Comparison of ENCODE assay signal across 9 mouse cellular contexts in genomic region chr5:66866019-66866418, GRCm38 (mm10).
DNase-seq lines count a peak whose midpoint lies in the region; ATAC-seq and TF ChIP-seq lines count a peak whose summit lies in the region.
"Had no signal": no experiment of that assay in that cellular context is flagged by ENCODE, and none has a peak within 500 bp of the region (broad histone marks: within the 10 kb centered on the region; RNA-seq: fewer than 3 reads in every experiment).

No protein-coding gene starts in this region.

- H3K4me1 ChIP-seq in intestine, embryonic 15.5 days (replicated peaks) = no peaks in the 10 kb centered on the region

- H3K4me3 ChIP-seq in layer of hippocampus, adult 2 months = no peak overlapping the region
- no peak overlapping the region for H3K4me3 ChIP-seq in intestine, embryonic 15.5 days (replicated peaks)
- H3K4me3 ChIP-seq: heart, embryonic 15.5 days had no signal

- no peaks in the 10 kb centered on the region for H3K9me3 ChIP-seq in intestine, embryonic 15.5 days
- H3K9me3 ChIP-seq: heart, embryonic 15.5 days had no signal

- ATAC-seq in intestine, embryonic 15.5 days = no peak

- TF ChIP-seq CTCF in layer of hippocampus, adult 2 months (conservative IDR thresholded peaks at IDR 0.05) = no peak

- H3K36me3 ChIP-seq in intestine, embryonic 15.5 days = no peaks in the 10 kb centered on the region
- H3K36me3 ChIP-seq: heart, embryonic 15.5 days had no signal

- H3K27me3 ChIP-seq in intestine, embryonic 15.5 days (replicated peaks) = no peaks in the 10 kb centered on the region
- H3K27me3 ChIP-seq: heart, embryonic 15.5 days had no signal

- 80% methylated on average over 8 of the region's 8 CpGs for WGBS in intestine, embryonic 15.5 days

- no peak overlapping the region for H3K4me2 ChIP-seq in intestine, embryonic 15.5 days (replicated peaks)
- H3K4me2 ChIP-seq: heart, embryonic 15.5 days had no signal

- DNase-seq in gastrocnemius, adult 18-20 months (ENCODE audit: low spot score) = peak; percentile 35
- DNase-seq in gastrocnemius, adult 8-10 months (ENCODE audit: low spot score in 2 of 2) = no peak
- peak; percentile 40 for DNase-seq in urinary bladder, postnatal 14 days (ENCODE audit: low spot score)
- DNase-seq in urinary bladder, adult 18-20 months (ENCODE audit: low spot score in 2 of 2) = no peak
- DNase-seq in layer of hippocampus, adult 2 months (ENCODE audit: low spot score in 2 of 2) = peak; percentile 40 to 41
- DNase-seq in retina, postnatal 7 days (ENCODE audit: low read depth, low spot score) = peak; percentile 25
- DNase-seq in B cell, adult 2 months = no peak

- H3K9ac ChIP-seq in intestine, embryonic 15.5 days = no peak overlapping the region
- H3K9ac ChIP-seq: heart, embryonic 15.5 days had no signal

- H3K27ac ChIP-seq in layer of hippocampus, adult 2 months = peak overlapping the region; percentile 40; the same call in 1 of the 2 replicates
- no peak overlapping the region for H3K27ac ChIP-seq in intestine, embryonic 15.5 days
- H3K27ac ChIP-seq: heart, embryonic 15.5 days had no signal

Comparison
In these comparisons a context has a peak if more than half of its experiments do, and no peak if none do; other contexts are left out.
1. DNase-seq: peak in gastrocnemius, adult 18-20 months (single experiment), urinary bladder, postnatal 14 days (single experiment), layer of hippocampus, adult 2 months (2 of 2) and retina, postnatal 7 days (single experiment); none in gastrocnemius, adult 8-10 months (0 of 2), urinary bladder, adult 18-20 months (0 of 2) and B cell, adult 2 months (0 of 2).